Mouse (Mus musculus) urinary bladder, postnatal 10 days (tissue): ENCODE data around the gene Klkb1.
"Not testable (repeated sequence)": the region's sequence is repeated elsewhere in the genome, so short reads cannot be mapped to it uniquely, and the experiment has no call there.

Experiments used
- DNase-seq: peaks from one replicate; pipeline ENCODE4 v3.0.0; 2022; ENCODE audit warnings: low spot score

The Klkb1 gene

GRCm38 (mm10) chr8:45294687-45295086 lies at the start of gene Klkb1:
TSS of gene Klkb1 (minus strand) at chr8:45294859.
- no peak for DNase-seq

GRCm38 (mm10) chr8:45344298-45344697 lies 49.6 kb upstream of the Klkb1 start:
- no peak for DNase-seq

- DNase-seq = no peak
Measured at GRCm38 (mm10) chr8:45341630-45342628, 47.3 kb upstream of the Klkb1 start.

- no peak for DNase-seq
Measured at GRCm38 (mm10) chr8:45333493-45333892, 38.8 kb upstream of the Klkb1 start.

- no peak for DNase-seq
Measured at GRCm38 (mm10) chr8:45332685-45333409, 38.2 kb upstream of the Klkb1 start, which contains the start of gene Cyp4v3. TSS of gene Cyp4v3 (minus strand) at chr8:45333216.

GRCm38 (mm10) chr8:45330856-45331255 lies 36.2 kb upstream of the Klkb1 start:
- no peak for DNase-seq

- no peak for DNase-seq
Measured at GRCm38 (mm10) chr8:45329206-45329980, 34.7 kb upstream of the Klkb1 start.

- DNase-seq = not testable (repeated sequence)
Measured at GRCm38 (mm10) chr8:45327076-45327475, 32.4 kb upstream of the Klkb1 start.

- DNase-seq = no peak
Measured at GRCm38 (mm10) chr8:45324151-45324550, 29.5 kb upstream of the Klkb1 start.

- no peak for DNase-seq
Measured at GRCm38 (mm10) chr8:45321365-45321764, 26.7 kb upstream of the Klkb1 start.

GRCm38 (mm10) chr8:45320930-45321329 lies 26.3 kb upstream of the Klkb1 start:
- DNase-seq = no peak

- no peak for DNase-seq
Measured at GRCm38 (mm10) chr8:45310967-45311366, 16.3 kb upstream of the Klkb1 start.

GRCm38 (mm10) chr8:45308366-45308765 lies 13.7 kb upstream of the Klkb1 start, which contains the start of gene Gm45753:
TSS of gene Gm45753 (minus strand) at chr8:45308466.
- no peak for DNase-seq

GRCm38 (mm10) chr8:45305479-45305878 lies 10.8 kb upstream of the Klkb1 start:
- DNase-seq = no peak

- no peak for DNase-seq
Measured at GRCm38 (mm10) chr8:45304354-45304753, 9.7 kb upstream of the Klkb1 start.

- no peak for DNase-seq
Measured at GRCm38 (mm10) chr8:45302390-45302789, 7.7 kb upstream of the Klkb1 start.

- no peak for DNase-seq
Measured at GRCm38 (mm10) chr8:45295276-45295675, 617 bp upstream of the Klkb1 start.

- DNase-seq = no peak
Measured at GRCm38 (mm10) chr8:45291790-45292189, 2.9 kb downstream of the Klkb1 start.

- DNase-seq = no peak
Measured at GRCm38 (mm10) chr8:45281630-45282029, 13.0 kb downstream of the Klkb1 start.

- DNase-seq = no peak
Measured at GRCm38 (mm10) chr8:45277453-45277852, 17.2 kb downstream of the Klkb1 start.

GRCm38 (mm10) chr8:45274317-45274716 lies 20.3 kb downstream of the Klkb1 start:
- DNase-seq = no peak

GRCm38 (mm10) chr8:45269056-45269455 lies 25.6 kb downstream of the Klkb1 start:
- DNase-seq = no peak
